Mouse (Mus musculus): Measurements from ENCODE around the gene Vbp1. TPM values are rescaled to one million over a fixed set of nuclear protein-coding genes. Genes with fewer than 3 reads are reported as not detected.
"Not testable (repeated sequence)": the region's sequence is repeated elsewhere in the genome, so short reads cannot be mapped to it uniquely, and the experiment has no call there.

Vbp1 gene
- 287 and 297 TPM in 2 replicates for polyA plus RNA-seq (2015; fragmentation: Nextera tagmentation; extraction: Ambion mirVana)

DNA sequence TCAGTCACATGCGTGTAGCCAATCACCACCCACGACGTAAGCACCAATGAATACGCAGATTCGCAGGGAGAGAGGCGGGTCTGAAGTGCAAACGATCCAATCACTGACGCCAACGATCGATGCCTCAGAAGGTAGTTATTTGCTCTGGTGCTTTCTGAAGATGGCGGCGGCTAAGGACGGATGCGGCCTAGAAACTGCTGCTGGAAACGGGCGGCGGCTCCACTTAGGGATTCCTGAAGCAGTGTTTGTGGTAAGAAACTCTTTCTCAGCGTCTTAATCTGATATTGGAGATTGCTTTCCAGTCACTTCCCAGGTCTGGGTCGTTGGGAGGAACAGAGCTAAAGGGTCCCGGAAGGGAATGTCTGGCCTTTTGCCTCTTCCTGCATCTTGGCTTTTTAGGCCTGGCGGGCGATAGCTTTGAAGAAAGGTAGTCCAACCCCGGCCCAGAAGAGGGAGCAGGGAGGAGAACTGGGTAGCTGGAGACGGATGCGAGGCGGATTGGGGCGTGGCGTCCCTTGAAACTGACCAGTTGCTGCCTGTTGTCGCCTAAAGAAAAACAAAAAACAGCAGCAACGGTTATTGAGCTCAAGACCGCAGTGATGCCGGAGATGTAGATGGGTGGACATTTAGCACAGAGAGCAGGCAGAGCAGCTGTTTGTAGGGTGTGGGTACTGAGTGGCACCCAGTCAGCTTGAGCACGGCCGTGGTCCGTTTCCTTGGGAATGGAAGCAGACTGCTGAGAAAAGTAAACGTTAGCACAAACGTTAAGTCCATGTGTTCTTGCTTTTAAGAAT is at the start of gene Vbp1:
Gene Vbp1, plus strand, starts transcription at position 121 of the 794 bp plus-strand sequence.
- no peaks in the 10 kb centered on the region for H3K36me3 ChIP-seq
- H3K4me2 ChIP-seq, result peak within 1 kb of the TSS; percentile 52
- WGBS, result 20% methylated on average over 37 of the region's 37 CpGs
- H3K27me3 ChIP-seq, result no peaks in the 10 kb centered on the region
- H3K4me3 ChIP-seq, result peak within 1 kb of the TSS; percentile 60
- peaks cover 5% of the 10 kb centered on the region for H3K4me1 ChIP-seq (replicated peaks)
- peak within 1 kb of the TSS; percentile 62 for H3K9ac ChIP-seq
- H3K27ac ChIP-seq (replicated peaks), result peak within 1 kb of the TSS; percentile 89
- ATAC-seq (ENCODE audit: low FRiP score, low read depth), result peak; percentile 100
- H3K9me3 ChIP-seq, result no peaks in the 10 kb centered on the region

GRCm38 (mm10) chrX:75475182-75475644 is 38.9 kb upstream of the Vbp1 start:
- 14% methylated on average over 37 of the region's 37 CpGs for WGBS
- H3K9me3 ChIP-seq; H3K4me1 ChIP-seq (replicated peaks); H3K27me3 ChIP-seq; H3K36me3 ChIP-seq: not testable (repeated sequence)
- Histone ChIP-seq H3K27ac (replicated peaks) (peak overlapping the region; percentile 81), H3K9ac (peak overlapping the region; percentile 45; the same call in 1 of the 2 replicates), H3K4me3 (peak overlapping the region; percentile 43), H3K4me2 (peak overlapping the region; percentile 51)
- ATAC-seq (ENCODE audit: low FRiP score, low read depth), result peak; percentile 97

GRCm38 (mm10) chrX:75489886-75490285 is 24.2 kb upstream of the Vbp1 start:
- 78% methylated on average over 1 of the region's 1 CpGs for WGBS
- ATAC-seq (ENCODE audit: low FRiP score, low read depth), result no peak

DNA sequence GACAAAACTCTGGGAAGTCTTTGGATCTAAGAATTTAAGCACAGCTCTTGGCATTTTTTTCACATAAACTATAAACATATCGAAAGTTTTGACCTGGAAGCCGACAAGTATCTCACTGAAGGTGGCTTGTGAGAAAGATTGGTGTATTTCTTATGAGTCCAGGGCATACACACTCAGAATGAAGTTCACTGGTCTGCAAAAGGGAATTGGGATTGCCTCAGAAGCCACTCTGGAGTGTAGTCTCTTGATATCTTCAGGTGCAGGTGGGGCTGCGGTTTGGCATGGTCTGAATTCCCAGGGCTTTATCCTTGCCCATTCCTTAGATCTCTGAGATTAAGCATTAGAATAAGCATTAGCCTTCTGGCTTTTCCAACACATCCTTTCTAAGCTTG is 316 bp upstream of the Vbp1 start:
- H3K9ac ChIP-seq, result no peak overlapping the region
- H3K4me1 ChIP-seq (replicated peaks), result peaks cover 5% of the 10 kb centered on the region
- H3K27me3 ChIP-seq, result no peaks in the 10 kb centered on the region
- H3K4me2 ChIP-seq, result peak overlapping the region; percentile 52
- 37% methylated on average over 3 of the region's 3 CpGs for WGBS
- peak overlapping the region; percentile 60; the same call in 1 of the 2 replicates for H3K4me3 ChIP-seq
- H3K27ac ChIP-seq (replicated peaks), result peak overlapping the region; percentile 63; the same call in 1 of the 2 replicates
- no peaks in the 10 kb centered on the region for H3K9me3 ChIP-seq
- ATAC-seq (ENCODE audit: low FRiP score, low read depth), result peak; percentile 72; the same call in 1 of the 2 replicates
- H3K36me3 ChIP-seq, result no peaks in the 10 kb centered on the region

More at GRCm38 (mm10) chrX:75489886-75490285, 24.2 kb upstream of the Vbp1 start:
- Histone ChIP-seq H3K36me3 (no peaks in the 10 kb centered on the region), H3K9me3 (no peaks in the 10 kb centered on the region), H3K27ac (replicated peaks) (no peak overlapping the region), H3K4me1 (replicated peaks) (no peaks in the 10 kb centered on the region), H3K27me3 (no peaks in the 10 kb centered on the region), H3K9ac (no peak overlapping the region), H3K4me2 (no peak overlapping the region), H3K4me3 (no peak overlapping the region)

DNA sequence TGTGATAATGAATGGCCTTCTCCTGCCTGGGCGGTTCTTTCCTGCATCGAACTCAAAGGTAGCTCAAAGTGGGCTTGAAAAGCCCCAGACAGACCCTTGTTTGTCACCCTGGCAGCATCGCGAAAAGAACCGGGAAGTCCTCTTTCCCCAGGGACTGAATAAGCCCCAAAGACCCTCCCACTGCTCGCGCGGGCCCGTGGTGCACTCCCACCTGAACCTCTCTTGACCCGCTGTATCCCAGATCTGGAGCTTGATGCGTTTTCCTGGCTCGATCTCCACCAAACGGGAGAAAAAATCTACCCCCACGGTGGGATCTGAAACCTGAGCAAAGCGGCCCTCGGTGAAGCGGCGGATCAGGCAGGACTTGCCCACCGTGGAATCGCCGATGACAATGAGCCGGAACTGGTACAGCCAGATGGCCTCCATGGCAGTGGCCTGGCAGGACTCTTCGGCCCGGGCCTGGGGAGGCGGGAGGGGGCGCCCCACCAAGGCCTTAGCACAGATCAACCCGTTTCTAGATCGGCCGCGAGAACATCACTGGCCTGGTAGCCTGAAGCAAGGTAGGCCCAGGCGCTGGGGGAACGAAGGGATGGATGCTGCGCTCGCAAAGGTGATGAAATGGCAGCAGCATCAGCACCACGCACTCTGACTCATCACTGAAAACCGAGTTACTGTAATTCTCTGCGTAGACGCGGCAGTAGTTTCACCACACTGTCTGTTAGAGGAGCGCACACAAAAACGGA is 63.7 kb downstream of the Vbp1 start, which contains the start of gene Rab39b:
Gene Rab39b, minus strand, starts transcription at position 650 of the 743 bp plus-strand sequence.
- Histone ChIP-seq H3K9me3 (no peaks in the 10 kb centered on the region), H3K4me1 (replicated peaks) (no peaks in the 10 kb centered on the region), H3K4me3 (peak within 1 kb of the TSS; percentile 61), H3K27ac (replicated peaks) (peak within 1 kb of the TSS; percentile 89), H3K4me2 (peak within 1 kb of the TSS; percentile 52), H3K36me3 (no peaks in the 10 kb centered on the region; the same call in 1 of the 2 replicates), H3K27me3 (no peaks in the 10 kb centered on the region), H3K9ac (peak within 1 kb of the TSS; percentile 72)
- peak; percentile 98 for ATAC-seq (ENCODE audit: low FRiP score, low read depth)
- 15% methylated on average over 41 of the region's 41 CpGs for WGBS

DNA sequence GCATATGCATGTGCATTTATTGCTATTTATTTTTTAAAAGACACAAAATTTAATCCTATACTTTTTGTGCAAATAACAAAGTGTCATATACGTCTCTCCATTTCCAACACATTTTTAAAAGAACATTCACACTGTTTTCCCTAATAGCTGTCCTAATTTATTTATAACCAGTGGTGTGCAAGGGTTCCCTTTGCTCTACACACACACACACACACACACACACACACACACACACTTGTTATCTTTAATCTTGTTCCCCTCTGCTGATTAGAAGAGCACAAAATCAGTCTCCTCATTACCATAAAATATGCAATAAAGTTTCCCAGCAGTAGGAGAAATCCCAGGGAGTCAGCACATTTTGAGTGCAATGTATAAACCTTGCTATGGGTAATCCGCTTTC is 64.4 kb downstream of the Vbp1 start:
- Histone ChIP-seq H3K4me3 (no peak overlapping the region), H3K27ac (replicated peaks) (no peak overlapping the region), H3K27me3 (no peaks in the 10 kb centered on the region), H3K4me1 (replicated peaks) (no peaks in the 10 kb centered on the region), H3K4me2 (no peak overlapping the region), H3K36me3 (no peaks in the 10 kb centered on the region; the same call in 1 of the 2 replicates), H3K9ac (no peak overlapping the region), H3K9me3 (no peaks in the 10 kb centered on the region)
- WGBS, result 78% methylated on average over 2 of the region's 2 CpGs
- no peak for ATAC-seq (ENCODE audit: low FRiP score, low read depth)

Other genes with a start within 250 kb of the Vbp1 start
- gene Fundc2, start 131.9 kb upstream of the Vbp1 start, polyA plus RNA-seq (2015; fragmentation: Nextera tagmentation; extraction: Ambion mirVana), result 29.2 and 37.0 TPM in 2 replicates
- 1.4 and 1.5 TPM in 2 replicates for gene F8, start 131.7 kb upstream of the Vbp1 start, polyA plus RNA-seq (2015; fragmentation: Nextera tagmentation; extraction: Ambion mirVana)
- 22.9 and 24.6 TPM in 2 replicates for gene Cmc4, start 97.7 kb upstream of the Vbp1 start, polyA plus RNA-seq (2015; fragmentation: Nextera tagmentation; extraction: Ambion mirVana)
- 5.9 and 6.0 TPM in 2 replicates for gene Mtcp1, start 97.7 kb upstream of the Vbp1 start, polyA plus RNA-seq (2015; fragmentation: Nextera tagmentation; extraction: Ambion mirVana)
- gene Brcc3, start 97.7 kb upstream of the Vbp1 start, polyA plus RNA-seq (2015; fragmentation: Nextera tagmentation; extraction: Ambion mirVana), result 46.2 and 51.0 TPM in 2 replicates
- 24.8 and 24.9 TPM in 2 replicates for gene Rab39b, start 63.9 kb downstream of the Vbp1 start, polyA plus RNA-seq (2015; fragmentation: Nextera tagmentation; extraction: Ambion mirVana)